Mouse (Mus musculus): Measurements from ENCODE around the gene Gm12166.

The Gm12166 gene

DNA sequence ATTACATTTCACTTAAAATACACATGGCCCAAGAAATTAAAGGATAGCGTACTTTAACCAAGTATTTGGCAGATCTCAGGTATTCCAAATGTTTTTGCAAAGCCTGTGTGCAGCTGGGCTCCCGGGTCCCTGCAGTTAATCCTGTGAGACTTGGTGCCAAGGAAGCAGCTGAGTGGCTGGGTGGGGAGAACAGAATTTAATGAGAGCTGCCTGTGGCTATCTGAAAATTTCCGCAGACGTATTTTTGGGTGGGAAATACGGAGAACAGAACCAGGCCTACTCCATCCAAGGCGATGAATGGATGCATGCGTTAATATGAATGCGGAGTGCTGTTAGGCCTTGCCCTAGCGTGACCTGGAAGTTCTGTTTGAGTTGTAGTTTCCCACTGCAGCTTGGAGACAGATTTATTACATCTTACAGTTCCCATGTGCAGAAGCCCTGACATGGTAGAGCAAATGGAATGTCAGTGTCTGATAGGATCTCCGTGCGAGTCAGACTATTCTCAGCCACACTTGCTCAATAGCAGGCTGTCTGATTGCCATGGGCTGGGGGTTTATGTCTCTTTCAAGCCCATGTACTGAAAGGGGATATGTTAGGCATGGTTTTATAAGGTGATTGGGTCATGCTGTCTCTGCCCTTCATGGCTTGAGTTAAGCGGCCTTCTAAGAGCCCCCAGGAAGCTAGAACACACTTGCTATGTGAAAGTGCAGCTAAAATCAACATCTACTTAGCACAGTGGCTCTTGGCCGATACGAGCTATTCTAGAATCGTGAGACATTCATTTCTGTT is 21.1 kb upstream of the Gm12166 start:
- DNase-seq (ENCODE audit: low spot score in 2 of 2) = no peak

DNA sequence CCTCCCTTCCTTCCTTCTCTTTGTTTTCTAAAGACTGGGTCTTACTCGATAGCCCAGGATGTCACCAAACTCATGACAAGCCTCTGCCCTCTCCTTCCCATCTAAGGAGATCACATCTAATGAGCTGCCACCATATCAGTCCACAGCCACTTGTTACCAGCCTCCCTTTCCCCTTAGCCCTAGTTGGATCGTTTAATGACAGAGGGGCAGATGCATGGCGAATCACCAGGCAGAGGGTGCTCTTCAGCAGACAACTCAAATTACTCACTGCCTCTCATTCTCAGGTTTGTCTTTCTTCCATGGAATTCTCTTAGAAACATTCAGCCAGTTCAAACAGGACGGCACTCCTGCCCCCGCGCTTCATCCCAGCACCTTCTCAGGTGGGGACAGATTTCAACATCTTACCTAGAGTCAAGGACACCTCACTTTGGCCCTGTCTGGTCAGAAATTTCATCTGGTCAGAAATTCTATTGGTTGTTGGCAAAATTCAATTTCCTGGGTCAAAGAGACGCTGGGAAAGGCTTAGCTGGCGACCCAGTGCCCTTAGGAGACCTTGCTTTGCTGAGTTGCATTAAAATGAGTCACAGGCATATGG is 20.4 kb upstream of the Gm12166 start:
- DNase-seq (ENCODE audit: low spot score in 2 of 2) = no peak

DNA sequence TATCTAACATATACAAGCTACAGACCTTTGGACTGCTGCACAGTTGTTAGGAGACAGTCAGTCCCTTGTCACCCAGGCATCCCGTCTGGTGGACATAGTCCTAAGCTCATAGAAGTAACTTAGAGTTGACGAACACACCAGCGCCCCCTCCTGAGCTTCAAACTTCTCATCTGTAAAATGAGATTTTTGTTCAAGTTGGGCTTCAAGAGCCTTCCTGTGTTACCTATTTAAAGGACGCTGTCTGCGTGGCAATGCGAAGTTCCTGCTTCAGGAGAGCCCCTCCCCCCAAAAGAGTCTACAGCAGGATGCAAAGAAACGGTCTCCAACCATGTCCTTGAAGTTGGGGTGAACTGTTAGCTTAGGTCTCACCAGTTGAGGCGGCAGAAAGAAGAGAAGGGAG is 18.7 kb upstream of the Gm12166 start:
- DNase-seq (ENCODE audit: low spot score in 2 of 2) = peak in 1 of 2 experiments; percentile 38

DNA sequence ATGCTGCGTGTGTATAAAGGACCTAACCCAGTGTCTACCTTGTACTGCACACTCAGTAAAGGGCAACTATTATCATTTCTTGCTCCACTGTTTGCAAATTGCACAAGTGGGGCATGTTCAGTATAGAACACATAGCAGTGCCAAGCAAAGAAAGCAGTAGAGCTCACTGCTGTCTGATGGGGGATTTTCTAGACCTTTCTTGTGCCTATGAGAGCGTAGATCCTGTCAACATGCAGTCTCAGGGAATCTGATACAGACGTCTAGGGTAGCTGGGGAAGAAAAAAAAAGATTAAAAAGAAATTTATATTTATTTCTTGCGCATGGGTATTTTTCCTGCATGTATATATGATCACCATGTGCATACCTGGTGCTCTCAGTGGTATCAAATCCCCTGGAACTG is 18.0 kb upstream of the Gm12166 start:
- no peak for DNase-seq (ENCODE audit: low spot score in 2 of 2)

DNA sequence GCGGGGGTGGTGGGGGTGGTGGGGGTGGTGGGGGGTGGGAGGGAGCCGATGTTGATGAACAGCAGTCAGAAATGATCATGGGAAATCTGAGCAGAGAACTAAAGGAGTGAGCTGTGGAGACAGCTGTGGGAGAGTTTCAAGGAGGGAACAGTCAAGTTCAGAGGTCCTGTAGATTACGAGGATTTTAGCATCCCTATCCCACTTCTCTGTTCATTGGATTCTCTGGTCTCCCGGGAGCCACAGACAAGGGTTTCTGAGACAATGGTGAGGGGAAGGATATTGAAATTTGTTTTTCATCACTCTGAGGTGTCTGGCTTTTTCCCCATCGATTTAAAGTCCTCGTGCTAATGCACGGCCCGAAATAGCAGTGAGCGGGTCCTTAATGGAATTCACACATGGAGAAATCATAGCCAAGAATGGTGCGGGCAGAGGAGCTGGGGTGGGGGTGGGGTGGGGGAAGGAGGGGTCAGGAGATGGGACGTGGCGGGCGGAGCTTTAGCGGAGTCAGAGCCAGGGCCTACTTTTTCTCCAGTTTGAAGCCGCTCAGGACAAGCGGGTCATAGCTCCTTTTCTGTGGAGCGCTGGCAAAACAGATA is 17.4 kb upstream of the Gm12166 start:
- DNase-seq (ENCODE audit: low spot score in 2 of 2) = no peak

DNA sequence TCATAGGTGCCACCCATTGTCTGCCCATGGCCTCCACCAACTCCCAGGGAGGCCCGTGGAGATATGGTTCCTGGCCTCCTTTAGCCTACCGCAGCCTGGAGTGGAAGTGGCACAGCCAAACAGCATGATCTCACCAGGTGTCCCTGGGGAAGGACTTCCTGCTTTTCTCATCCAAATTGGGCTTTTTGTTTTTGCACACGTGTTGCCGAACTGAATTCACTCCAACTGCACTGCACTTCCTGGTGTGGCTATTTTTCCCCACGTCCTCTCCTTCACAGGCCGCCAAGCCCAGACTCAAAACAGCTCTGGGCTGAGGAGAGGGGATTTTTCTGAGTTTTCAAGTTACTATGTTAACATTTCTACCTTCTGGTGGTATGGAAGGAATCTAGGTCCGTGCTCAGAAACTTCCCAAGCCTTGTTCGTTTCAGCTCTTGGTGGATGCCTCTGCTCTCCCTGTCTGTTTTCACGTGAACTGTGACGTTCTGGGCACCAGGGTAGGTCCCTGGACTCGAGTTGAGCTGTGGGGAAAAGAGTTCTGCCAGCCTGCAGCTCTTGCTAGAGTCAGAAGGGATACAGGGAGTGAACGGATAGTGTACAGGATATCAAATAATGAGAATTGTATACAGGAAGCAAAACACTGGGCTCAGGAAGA is 16.8 kb upstream of the Gm12166 start:
- no peak for DNase-seq (ENCODE audit: low spot score in 2 of 2)

DNA sequence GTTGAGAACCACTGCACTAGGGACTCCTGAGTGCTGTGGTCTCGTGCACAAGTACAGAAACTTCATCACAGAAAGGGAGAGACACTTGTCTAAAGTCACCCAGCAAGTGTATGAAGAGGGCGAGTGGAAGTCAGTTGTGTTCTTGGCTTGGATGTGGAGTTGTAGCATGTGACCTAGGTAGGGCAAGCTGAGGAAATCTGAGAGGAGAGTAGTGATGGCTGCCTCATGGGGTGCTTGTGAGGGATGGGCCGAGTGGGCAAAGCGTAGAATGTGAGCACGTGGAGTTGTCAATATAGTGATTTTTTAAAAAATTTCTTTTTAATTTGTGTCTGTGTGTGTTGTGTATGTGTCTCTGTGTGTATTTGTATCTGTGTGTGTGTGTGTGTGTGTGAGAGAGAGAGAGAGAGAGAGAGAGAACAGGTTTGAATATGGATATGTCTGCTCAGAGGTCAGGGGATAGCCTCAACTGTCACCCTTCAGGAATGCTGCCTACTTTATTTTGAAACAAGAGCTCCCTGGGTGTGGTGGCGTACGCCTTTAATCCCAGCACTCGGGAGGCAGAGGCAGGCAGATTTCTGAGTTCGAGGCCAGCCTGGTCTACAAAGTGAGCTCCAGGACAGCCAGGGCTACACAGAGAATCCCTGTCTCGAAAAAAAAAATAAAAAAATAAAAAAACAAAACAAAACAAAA is 15.4 kb upstream of the Gm12166 start:
- DNase-seq (ENCODE audit: low spot score in 2 of 2) = no peak

DNA sequence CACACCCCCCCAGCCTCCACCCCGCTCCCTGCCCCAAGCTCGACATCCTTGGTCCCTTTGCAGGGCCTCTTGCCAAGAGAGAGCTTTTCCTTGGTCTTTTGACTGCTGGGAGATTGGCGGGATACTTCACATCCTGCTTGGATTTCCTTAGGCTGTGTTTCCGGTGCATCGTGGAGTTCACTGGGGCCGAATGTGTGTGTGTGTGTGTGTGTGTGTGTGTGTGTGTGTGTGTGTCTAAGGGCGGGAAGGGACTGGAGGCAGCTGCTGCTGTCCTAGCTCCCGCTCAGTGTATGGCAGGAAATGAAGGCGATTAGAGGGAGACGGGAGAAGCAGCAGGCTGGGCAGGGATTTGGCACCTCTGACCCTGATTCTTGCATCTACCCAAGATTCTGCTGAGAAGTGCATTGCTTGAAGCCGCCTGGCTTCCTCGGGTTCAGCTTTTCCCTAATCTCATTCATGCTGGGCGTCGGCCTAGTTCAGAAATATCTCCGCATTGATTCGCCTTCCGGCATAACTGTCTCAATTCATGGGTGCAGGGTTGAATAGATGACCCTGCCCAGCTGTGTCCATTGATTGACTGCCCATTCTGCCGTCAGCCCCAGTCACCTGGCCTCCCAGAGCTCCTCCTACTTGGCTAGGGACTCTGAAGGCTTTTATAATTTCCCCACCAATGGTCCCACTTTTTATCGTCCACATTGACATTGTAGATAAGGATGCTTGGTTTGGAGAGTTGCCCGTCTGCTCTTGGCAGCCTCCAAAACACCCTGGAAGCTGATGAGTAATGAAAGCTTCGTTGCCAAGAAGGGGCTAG is 13.3 kb upstream of the Gm12166 start:
- DNase-seq (ENCODE audit: low spot score in 2 of 2) = no peak

DNA sequence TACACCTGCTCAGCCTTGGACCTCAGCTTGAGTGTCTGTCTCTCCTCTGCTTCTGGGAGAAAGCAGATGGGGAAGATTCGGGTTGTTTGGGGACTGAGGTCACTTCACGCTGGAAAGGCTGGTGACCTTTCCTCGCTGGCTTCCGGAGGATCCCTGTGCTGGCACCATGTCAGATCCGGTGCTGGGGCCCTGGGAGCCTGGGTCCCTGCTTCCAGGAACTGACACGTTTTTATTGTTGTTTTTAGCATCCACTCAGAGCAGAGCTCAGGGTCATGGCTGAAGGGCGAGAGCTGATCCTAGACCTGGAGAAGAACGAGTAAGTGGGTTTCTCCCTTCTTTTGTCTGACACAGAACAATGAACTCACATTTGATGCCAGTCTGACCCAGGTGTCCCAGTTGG is 12.6 kb upstream of the Gm12166 start:
- DNase-seq (ENCODE audit: low spot score in 2 of 2) = no peak

DNA sequence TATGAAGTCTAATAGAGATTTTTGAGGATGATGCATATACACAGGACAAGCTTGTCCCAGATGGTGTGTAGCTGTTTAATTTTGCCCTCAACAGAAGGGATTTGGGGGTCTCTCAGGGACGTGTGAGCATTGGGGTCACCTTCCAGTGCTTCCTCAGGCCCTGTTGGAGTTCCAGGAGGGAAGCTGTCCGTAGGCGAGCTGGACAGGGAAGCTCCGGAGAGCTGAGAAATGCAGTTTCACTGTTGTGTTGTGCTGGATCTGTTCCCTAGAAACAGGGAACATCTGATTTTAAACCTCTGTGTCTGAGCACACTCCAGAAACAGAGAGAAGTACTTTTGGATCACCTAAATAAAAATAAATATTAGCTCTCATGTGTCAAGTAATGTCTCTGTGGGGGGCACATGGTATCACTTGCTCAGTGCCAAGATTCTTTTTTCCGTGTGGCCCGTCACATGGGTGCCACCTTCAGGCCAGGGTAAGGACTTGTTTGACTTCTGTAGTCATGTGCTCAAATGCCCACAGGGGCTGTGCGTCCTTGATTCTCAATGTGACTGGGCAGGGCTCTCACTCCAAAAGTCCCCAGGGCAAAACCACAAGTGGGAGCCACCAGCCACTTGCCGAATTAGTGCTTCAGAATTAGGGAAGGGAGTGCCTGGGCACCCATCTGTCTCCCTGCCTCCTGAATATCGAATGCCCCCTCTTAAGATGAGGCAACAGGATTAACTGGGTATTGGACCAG is 11.0 kb upstream of the Gm12166 start:
- DNase-seq (ENCODE audit: low spot score in 2 of 2) = no peak

DNA sequence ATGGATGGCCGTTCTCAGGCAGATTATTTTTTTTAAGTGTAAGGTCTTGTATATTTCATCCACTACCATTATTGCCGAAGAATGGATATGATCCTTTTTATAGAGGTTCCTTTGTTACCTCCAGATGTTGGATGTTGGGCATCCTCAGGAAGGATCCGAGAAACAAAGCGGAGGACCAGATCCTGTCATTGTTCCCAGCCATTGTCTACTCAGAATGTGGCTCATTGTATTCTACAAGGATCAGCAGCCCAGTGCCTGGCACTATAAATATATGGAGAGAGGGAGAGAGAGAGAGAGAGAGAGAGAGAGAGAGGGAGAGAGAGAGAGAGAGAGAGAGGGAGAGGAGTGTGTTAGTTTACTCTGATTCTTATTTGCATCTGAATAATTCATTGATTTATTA is 10.4 kb upstream of the Gm12166 start:
- DNase-seq (ENCODE audit: low spot score in 2 of 2) = no peak

DNA sequence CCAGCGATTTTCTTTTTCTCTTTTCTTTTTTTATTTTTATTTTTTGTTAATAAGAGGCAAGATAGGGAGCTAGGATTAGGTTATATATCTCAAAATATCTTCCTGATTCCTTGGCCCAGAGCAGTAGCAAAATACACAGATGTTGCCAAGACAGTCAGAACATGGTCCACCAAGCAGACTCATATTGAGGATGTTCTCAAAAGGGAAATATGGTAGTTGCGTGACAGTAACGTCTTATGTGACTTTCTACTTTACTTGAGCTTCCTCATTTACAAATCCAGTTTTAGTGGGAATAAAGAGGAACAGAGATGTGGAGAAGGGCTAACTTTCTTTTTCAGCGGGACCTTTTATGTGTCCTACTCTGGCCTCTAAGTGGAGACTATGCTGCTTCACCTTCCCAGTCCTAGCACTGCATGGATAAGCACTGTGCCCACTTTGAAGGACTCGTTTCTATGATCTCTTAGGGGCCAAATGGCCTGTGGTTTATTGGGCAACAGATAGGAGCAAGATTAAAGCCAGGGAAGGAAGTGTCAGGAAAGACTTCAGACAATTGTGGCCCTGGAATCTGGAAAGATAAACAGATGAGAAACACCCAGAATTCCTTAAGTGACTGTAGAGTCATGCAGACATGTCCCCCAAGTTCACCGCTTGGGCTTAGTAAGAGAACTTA is 9.8 kb upstream of the Gm12166 start:
- no peak for DNase-seq (ENCODE audit: low spot score in 2 of 2)

DNA sequence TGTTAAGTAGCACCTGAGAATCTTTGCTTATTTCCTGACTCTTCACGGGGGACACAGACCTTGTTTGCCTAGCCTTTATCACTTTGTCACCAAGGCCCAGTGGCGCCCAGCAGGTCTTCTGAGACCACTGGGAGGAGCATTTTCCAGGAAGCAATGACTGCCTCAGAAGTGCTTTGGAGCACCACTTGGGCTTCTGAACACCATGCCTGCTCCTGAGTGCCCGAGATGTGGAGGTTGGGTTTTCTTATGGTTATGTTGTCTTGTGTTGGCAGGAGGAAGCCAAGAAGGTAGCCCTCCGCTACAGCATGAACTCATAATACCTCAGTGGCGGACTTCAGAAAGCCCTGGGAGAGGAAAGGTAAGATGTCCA is 8.5 kb upstream of the Gm12166 start:
- no peak for DNase-seq (ENCODE audit: low spot score in 2 of 2)

DNA sequence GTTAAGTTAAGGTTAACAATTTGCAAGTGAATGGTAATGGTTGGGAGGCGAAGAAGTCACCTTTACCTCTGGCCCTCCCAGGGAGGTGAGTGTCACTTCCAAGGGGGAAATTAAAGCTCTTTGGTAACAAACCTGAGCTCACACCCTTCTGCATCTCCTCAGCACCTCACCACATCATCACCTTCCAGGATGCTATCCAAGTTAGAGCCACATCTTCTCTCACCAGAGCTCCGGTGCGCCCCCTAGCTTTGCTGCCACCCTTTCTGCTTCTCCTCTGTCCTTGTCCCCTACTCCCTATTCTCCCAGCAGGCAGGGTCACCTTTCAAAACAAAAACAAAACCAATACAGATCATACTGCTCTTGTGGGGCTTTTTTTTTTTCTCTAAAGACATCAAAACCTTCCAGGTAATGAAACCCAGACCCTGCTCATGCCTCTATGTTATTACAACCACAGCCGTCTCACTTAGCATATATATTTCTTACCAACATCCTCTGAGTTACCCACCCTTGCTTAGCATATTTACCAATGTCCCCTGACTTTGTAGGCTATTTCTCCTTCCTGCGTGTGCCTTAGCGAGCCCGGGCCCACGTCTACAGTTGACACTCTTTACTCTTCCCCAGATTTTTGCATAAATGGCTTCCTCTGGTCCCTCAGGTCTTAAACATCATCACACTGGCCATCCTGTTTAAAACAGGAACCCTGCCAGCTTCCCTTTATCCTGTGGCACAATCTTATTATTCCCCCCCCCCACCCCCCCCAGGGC is 7.9 kb upstream of the Gm12166 start:
- DNase-seq (ENCODE audit: low spot score in 2 of 2) = peak in 1 of 2 experiments; percentile 40

DNA sequence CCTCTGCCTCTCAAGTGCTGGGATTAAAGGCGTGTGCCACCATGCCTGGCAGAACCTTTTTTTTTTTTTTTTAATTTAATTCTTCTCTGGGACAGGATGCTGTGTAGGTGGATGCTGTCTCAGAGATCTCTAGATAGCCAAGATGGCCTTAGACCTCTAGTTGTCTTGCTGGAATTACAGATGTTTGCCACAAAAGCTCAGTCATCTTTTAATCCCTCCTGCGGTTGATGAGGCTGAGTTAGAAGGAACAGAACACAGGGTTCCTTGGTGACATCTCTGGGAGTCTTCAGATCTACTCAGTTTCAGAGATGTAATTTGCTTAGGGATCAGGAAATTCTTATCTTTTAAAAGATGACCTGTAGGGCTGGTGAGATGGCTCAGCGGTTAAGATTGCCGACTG is 6.8 kb upstream of the Gm12166 start:
- no peak for DNase-seq (ENCODE audit: low spot score in 2 of 2)

DNA sequence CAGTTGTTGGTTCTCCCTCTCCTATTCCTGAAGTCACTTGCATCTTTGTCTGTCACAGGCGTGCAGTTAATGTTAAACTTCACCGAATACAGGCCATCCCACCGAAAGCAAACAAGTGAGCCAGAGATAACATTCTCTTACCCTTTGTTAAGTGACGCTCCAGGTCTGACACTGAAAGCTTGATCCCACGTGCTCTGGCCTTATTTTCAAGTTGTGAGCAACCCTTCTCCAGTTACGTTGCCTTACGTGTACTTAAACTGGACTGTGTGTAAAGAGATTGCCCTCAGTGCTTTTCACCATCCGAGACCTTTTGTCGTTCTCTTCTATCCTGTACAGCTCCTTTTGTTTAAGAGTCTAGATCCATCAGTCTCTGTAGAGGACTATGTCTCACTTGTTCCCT is 5.9 kb upstream of the Gm12166 start:
- DNase-seq (ENCODE audit: low spot score in 2 of 2) = no peak

DNA sequence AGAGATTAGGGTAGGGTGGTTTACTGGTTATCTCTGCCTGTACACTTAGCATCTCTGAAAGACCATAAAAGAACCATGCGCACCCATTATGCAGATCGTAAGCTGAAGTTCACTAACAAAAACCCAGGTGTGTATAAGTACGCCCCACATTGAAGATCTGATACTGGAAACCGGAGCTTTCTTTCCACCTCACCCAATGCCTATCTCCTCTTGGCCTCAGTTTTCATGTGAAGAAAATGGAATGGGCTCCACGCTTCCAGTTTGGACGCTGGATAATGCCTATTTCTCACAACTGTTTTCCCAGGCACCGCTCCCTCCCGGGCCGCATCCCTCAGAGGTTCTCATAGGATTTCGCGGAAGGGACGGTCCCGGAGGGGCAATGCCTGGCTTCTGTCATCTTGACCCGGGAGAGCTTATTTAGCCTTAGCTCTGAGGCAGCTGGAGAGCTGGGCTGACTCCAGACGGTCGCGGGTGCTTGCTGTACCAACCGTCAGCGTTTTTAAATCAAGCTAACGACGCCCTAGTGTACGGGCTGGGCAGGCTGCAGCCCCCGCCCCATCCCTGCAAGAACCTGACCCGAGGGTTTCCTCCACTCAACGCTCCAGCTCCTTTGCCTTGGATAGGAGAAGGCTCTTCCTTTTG is 4.8 kb upstream of the Gm12166 start:
- DNase-seq (ENCODE audit: low spot score in 2 of 2) = no peak

DNA sequence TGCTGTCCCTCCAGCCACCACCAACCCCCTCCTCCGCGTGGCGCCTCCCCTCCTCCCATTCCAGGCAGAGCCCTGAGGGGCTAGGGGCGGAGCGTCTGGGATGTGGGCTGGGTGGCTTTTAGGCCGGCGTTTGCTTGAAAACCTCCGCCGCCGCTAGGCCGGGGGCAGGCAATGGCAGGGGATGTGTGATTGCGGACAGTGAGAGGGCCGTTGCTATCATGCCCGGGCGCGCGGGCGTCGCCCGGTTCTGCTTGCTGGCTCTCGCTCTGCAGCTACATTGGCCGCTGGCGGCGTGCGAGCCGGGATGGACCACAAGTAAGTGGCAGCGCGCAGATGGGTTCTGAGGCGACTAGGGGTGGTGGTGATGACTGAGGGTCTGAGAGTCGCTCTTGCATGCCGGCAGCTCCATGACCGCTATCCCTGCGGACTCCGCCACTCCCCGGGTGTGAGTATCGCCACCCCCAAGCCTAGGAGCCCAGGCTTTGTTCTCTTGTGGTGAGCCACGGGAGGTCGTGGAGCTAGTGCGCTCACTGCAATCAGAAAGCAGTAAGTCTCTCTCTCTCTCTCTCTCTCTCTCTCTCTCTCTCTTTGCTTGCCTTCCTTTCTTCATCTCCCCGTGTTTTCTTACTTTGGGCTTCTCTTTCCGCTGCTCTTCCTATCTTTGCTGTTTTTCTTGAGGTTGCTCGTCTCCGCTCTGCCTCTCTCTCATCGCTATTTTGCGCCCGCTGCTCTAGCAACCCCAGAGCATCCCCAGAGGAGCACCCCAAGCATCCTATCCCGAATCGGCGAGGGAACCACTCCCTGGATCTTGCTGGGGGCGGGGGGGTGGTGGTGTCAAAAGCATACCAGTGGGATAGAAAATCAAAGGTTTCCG is 4.0 kb upstream of the Gm12166 start, which contains the start of gene Adam19:
Gene Adam19, plus strand, starts transcription at position 97 of the 874 bp plus-strand sequence.
- DNase-seq (ENCODE audit: low spot score in 2 of 2) = peak; percentile 30 to 39
